Mouse (Mus musculus) forebrain, embryonic 11.5 days (tissue): ENCODE data around the gene Dexi. TPM values are rescaled to one million over a fixed set of nuclear protein-coding genes. Genes with fewer than 3 reads are reported as not detected.

ENCODE experiments used
- ATAC-seq: fragments of 200-750 bp; cut with Nextera tagmentation; replicated peaks from 2 replicates; pipeline ENCODE4 v1.8.0; 2017; ENCODE audit warnings: moderate TSS enrichment; ENCODE audit not compliant: low FRiP score
- DNase-seq: peaks from one replicate; pipeline ENCODE4 v3.0.0-alpha.2; 2017; ENCODE audit warnings: low spot score
- H3K27ac ChIP-seq: fragments of 300-500 bp; sonication (generic); 2 replicates; pipeline ENCODE4 v1.5.1; 2014; ENCODE audit warnings: low read depth, low read length
- H3K27me3 ChIP-seq: fragments of 300-500 bp; sonication (generic); 2 replicates; pipeline ENCODE4 v1.6.1; 2014; ENCODE audit warnings: mild to moderate bottlenecking, low read length, mixed read lengths; ENCODE audit not compliant: control insufficient read depth, insufficient read depth
- H3K36me3 ChIP-seq: fragments of 300-500 bp; sonication (generic); 2 replicates; pipeline ENCODE4 v1.6.1; 2014; ENCODE audit warnings: mild to moderate bottlenecking, low read length, moderate library complexity, mixed read lengths; ENCODE audit not compliant: control insufficient read depth, insufficient read depth
- H3K4me1 ChIP-seq: fragments of 300-500 bp; sonication (generic); replicated peaks from 2 replicates; pipeline ENCODE4 v1.6.1; 2014; ENCODE audit warnings: low read length, mixed read lengths; ENCODE audit not compliant: control insufficient read depth, insufficient read depth
- H3K4me2 ChIP-seq: fragments of 300-500 bp; sonication (generic); 2 replicates; pipeline ENCODE4 v1.6.1; 2014; ENCODE audit warnings: low read depth, mild to moderate bottlenecking, low read length, moderate library complexity, mixed read lengths; ENCODE audit not compliant: severe bottlenecking
- H3K4me3 ChIP-seq: fragments of 300-500 bp; sonication (generic); 2 replicates; pipeline ENCODE4 v1.5.1; 2014; ENCODE audit warnings: low read depth, low read length
- H3K9ac ChIP-seq: fragments of 300-500 bp; sonication (generic); 2 replicates; pipeline ENCODE4 v1.6.1; 2014; ENCODE audit warnings: low read length
- H3K9me3 ChIP-seq: fragments of 300-500 bp; sonication (generic); 2 replicates; pipeline ENCODE4 v1.6.1; 2016; ENCODE audit warnings: low read length, mixed read lengths; ENCODE audit not compliant: control insufficient read depth
- WGBS: fragments of 180-500 bp; shearing (Covaris S2); extraction: QIAGEN DNeasy Blood & Tissue Kit; methylation state at CpG from one replicate; pipeline ENCODE4 v1.1.7; 2014; 5-methylcytosine and 5-hydroxymethylcytosine counted together
- polyA plus RNA-seq: library from polyadenylated mRNA; unstranded; fragments of >200 nt; fragmentation: Nextera tagmentation; extraction: Ambion mirVana; gene quantifications from 2 replicates; pipeline ENCODE4 v1.2.1, GENCODE M21; 2014

Gene Dexi
- polyA plus RNA-seq: 23.5 and 25.9 TPM in 2 replicates

- Histone ChIP-seq H3K4me3 (peak within 1 kb of the TSS; percentile 81), H3K9me3 (no peaks in the 10 kb centered on the region), H3K9ac (peak within 1 kb of the TSS; percentile 87), H3K4me1 (peaks cover 11% of the 10 kb centered on the region), H3K27ac (peak within 1 kb of the TSS; percentile 57), H3K4me2 (peak within 1 kb of the TSS; percentile 83), H3K36me3 (no peaks in the 10 kb centered on the region), H3K27me3 (no peaks in the 10 kb centered on the region)
- under 1% methylated on average over 49 of the region's 61 CpGs for WGBS
- DNase-seq (peak; percentile 94), ATAC-seq (peak; percentile 94)
Measured at GRCm38 (mm10) chr16:10542698-10543365, at the start of gene Dexi. Dexi (minus strand) TSS chr16:10543054.

GRCm38 (mm10) chr16:10586546-10586945 lies 43.7 kb upstream of the Dexi start:
- WGBS: 88% methylated on average over 3 of the region's 3 CpGs

GRCm38 (mm10) chr16:10585165-10585564 lies 42.3 kb upstream of the Dexi start:
- Histone ChIP-seq H3K4me2 (no peak overlapping the region), H3K4me3 (no peak overlapping the region), H3K9ac (no peak overlapping the region), H3K4me1 (no peaks in the 10 kb centered on the region), H3K27ac (no peak overlapping the region), H3K36me3 (no peaks in the 10 kb centered on the region; the same call in 1 of the 2 replicates), H3K27me3 (no peaks in the 10 kb centered on the region), H3K9me3 (no peaks in the 10 kb centered on the region)
- ATAC-seq (no peak), DNase-seq (no peak)
- WGBS: 86% methylated on average over 1 of the region's 1 CpGs

More at GRCm38 (mm10) chr16:10586546-10586945, 43.7 kb upstream of the Dexi start:
- ATAC-seq (no peak), DNase-seq (no peak)
- H3K36me3 ChIP-seq: no peaks in the 10 kb centered on the region
- H3K4me2 ChIP-seq: no peak overlapping the region
- no peaks in the 10 kb centered on the region for H3K9me3 ChIP-seq
- H3K27ac ChIP-seq: no peak overlapping the region
- H3K4me1 ChIP-seq: no peaks in the 10 kb centered on the region
- H3K27me3 ChIP-seq: no peaks in the 10 kb centered on the region
- H3K4me3 ChIP-seq: no peak overlapping the region
- H3K9ac ChIP-seq: no peak overlapping the region

GRCm38 (mm10) chr16:10581234-10581898 lies 38.5 kb upstream of the Dexi start:
- Histone ChIP-seq H3K9me3 (no peaks in the 10 kb centered on the region), H3K4me3 (no peak overlapping the region), H3K36me3 (no peaks in the 10 kb centered on the region; the same call in 1 of the 2 replicates), H3K4me2 (no peak overlapping the region), H3K9ac (no peak overlapping the region), H3K4me1 (no peaks in the 10 kb centered on the region), H3K27me3 (no peaks in the 10 kb centered on the region), H3K27ac (no peak overlapping the region)
- WGBS: 82% methylated on average over 2 of the region's 2 CpGs
- ATAC-seq (no peak), DNase-seq (no peak)

- Histone ChIP-seq H3K4me3 (no peak overlapping the region), H3K4me2 (no peak overlapping the region), H3K36me3 (no peaks in the 10 kb centered on the region; the same call in 1 of the 2 replicates), H3K27ac (no peak overlapping the region), H3K9me3 (no peaks in the 10 kb centered on the region), H3K27me3 (no peaks in the 10 kb centered on the region), H3K4me1 (no peaks in the 10 kb centered on the region), H3K9ac (no peak overlapping the region)
- no peak for DNase-seq
- ATAC-seq: no peak
- WGBS: 87% methylated on average over 1 of the region's 1 CpGs
Measured at GRCm38 (mm10) chr16:10578376-10578775, 35.5 kb upstream of the Dexi start.

- Histone ChIP-seq H3K27me3 (no peaks in the 10 kb centered on the region), H3K9me3 (no peaks in the 10 kb centered on the region), H3K4me3 (no peak overlapping the region), H3K4me1 (no peaks in the 10 kb centered on the region), H3K36me3 (no peaks in the 10 kb centered on the region; the same call in 1 of the 2 replicates), H3K9ac (no peak overlapping the region), H3K27ac (no peak overlapping the region), H3K4me2 (no peak overlapping the region)
- 64% methylated on average over 5 of the region's 5 CpGs for WGBS
- ATAC-seq (no peak), DNase-seq (no peak)
Measured at GRCm38 (mm10) chr16:10577548-10577947, 34.7 kb upstream of the Dexi start.

- Histone ChIP-seq H3K36me3 (no peaks in the 10 kb centered on the region; the same call in 1 of the 2 replicates), H3K9ac (no peak overlapping the region), H3K9me3 (no peaks in the 10 kb centered on the region), H3K27me3 (no peaks in the 10 kb centered on the region), H3K4me3 (no peak overlapping the region), H3K4me1 (no peaks in the 10 kb centered on the region), H3K27ac (no peak overlapping the region), H3K4me2 (no peak overlapping the region)
- no peak for DNase-seq
- WGBS: 96% methylated on average over 4 of the region's 4 CpGs
- ATAC-seq: no peak
Measured at GRCm38 (mm10) chr16:10575915-10576314, 33.1 kb upstream of the Dexi start.

GRCm38 (mm10) chr16:10574936-10575335 lies 32.1 kb upstream of the Dexi start:
- H3K27ac ChIP-seq: no peak overlapping the region
- 90% methylated on average over 2 of the region's 2 CpGs for WGBS
- H3K4me2 ChIP-seq: no peak overlapping the region
- ATAC-seq: no peak
- no peaks in the 10 kb centered on the region for H3K27me3 ChIP-seq
- H3K9ac ChIP-seq: no peak overlapping the region
- H3K4me1 ChIP-seq: no peaks in the 10 kb centered on the region
- DNase-seq: no peak
- no peaks in the 10 kb centered on the region for H3K9me3 ChIP-seq
- H3K4me3 ChIP-seq: no peak overlapping the region
- no peaks in the 10 kb centered on the region; the same call in 1 of the 2 replicates for H3K36me3 ChIP-seq
